Mouse (Mus musculus) liver, postnatal 0 days (tissue): Measurements from ENCODE around the gene Zfp609. TPM values are rescaled to one million over a fixed set of nuclear protein-coding genes. Genes with fewer than 3 reads are reported as not detected.

Experiments
- ATAC-seq: fragments of 200-750 bp; cut with Nextera tagmentation; 2 replicates; pipeline ENCODE4 v1.8.0; 2017; ENCODE audit warnings: mild to moderate bottlenecking, moderate library complexity
- DNase-seq: peaks from one replicate; pipeline ENCODE4 v3.0.0-alpha.2; 2016
- H3K27ac ChIP-seq: fragments of 300-500 bp; sonication (generic); 2 replicates; pipeline ENCODE4 v1.5.1; 2014; ENCODE audit warnings: antibody characterized with exemption, moderate library complexity, mild to moderate bottlenecking, low read depth
- H3K27me3 ChIP-seq: fragments of 300-500 bp; sonication (generic); 2 replicates; pipeline ENCODE4 v1.6.1; 2014; ENCODE audit warnings: low read length, control low read depth, mixed read lengths; ENCODE audit not compliant: insufficient read depth
- H3K36me3 ChIP-seq: fragments of 300-500 bp; sonication (generic); replicated peaks from 2 replicates; pipeline ENCODE4 v1.6.1; 2014; ENCODE audit warnings: mild to moderate bottlenecking, control low read depth, low read length, moderate library complexity, mixed read lengths; ENCODE audit not compliant: insufficient read depth
- H3K4me1 ChIP-seq: fragments of 300-500 bp; sonication (generic); 2 replicates; pipeline ENCODE4 v1.6.1; 2014; ENCODE audit warnings: antibody characterized with exemption, mild to moderate bottlenecking, control low read depth; ENCODE audit not compliant: insufficient read depth
- H3K4me2 ChIP-seq: fragments of 300-500 bp; sonication (generic); 2 replicates; pipeline ENCODE4 v1.6.1; 2014; ENCODE audit warnings: low read depth, mild to moderate bottlenecking, low read length, moderate library complexity, mixed read lengths
- H3K4me3 ChIP-seq: fragments of 300-500 bp; sonication (generic); 2 replicates; pipeline ENCODE4 v1.5.1; 2014; ENCODE audit warnings: low read depth, low read length
- H3K9ac ChIP-seq: fragments of 300-500 bp; sonication (generic); replicated peaks from 2 replicates; pipeline ENCODE4 v1.6.1; 2014; ENCODE audit warnings: mild to moderate bottlenecking, moderate library complexity
- H3K9me3 ChIP-seq: fragments of 300-500 bp; sonication (generic); 2 replicates; pipeline ENCODE4 v1.6.1; 2016; ENCODE audit warnings: mild to moderate bottlenecking, control low read depth, low read length, mixed read lengths
- CTCF ChIP-seq: sonication (generic); IDR thresholded peaks from 2 replicates; pipeline ENCODE4 v1.5.1; 2016; ENCODE audit warnings: antibody characterized with exemption, low read depth
- EP300 ChIP-seq: IDR thresholded peaks from 2 replicates; pipeline ENCODE4 v1.6.1; 2016; ENCODE audit warnings: antibody characterized with exemption, low read depth, mild to moderate bottlenecking
- WGBS: fragments of 180-500 bp; shearing (Covaris S2); extraction: QIAGEN DNeasy Blood & Tissue Kit; methylation state at CpG from one replicate; pipeline ENCODE4 v1.1.7; 2014; ENCODE audit not compliant: insufficient replicate concordance; 5-methylcytosine and 5-hydroxymethylcytosine counted together
- polyA plus RNA-seq: library from polyadenylated mRNA; unstranded; fragments of >200 nt; fragmentation: Nextera tagmentation; extraction: Ambion mirVana; gene quantifications from 2 replicates; pipeline ENCODE4 v1.2.1, GENCODE M21; 2015

The Zfp609 gene
- polyA plus RNA-seq, 1 experiment from 2014 or later: 2.8 TPM

DNA sequence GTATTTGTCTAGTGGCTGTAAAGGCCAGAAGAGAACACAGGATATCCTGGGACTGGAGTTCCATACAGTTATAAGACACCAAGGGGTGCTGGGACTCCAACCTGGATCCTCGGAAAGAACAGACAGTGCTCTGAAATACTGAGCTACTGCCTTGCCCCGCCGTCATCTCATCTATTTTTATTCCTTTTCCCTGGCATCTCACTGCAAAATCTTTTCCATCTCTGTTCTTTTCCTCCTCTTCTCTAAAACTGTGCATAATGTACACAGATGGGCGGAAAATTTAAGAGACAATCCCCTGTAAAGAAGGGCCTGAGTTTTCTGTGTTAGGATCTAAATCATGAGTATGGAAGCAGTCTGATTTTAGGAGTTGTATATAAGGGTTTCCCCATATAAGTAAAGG is 64.6 kb downstream of the Zfp609 start:
- WGBS: 94% methylated on average over 4 of the region's 4 CpGs
- H3K4me2 ChIP-seq: no peak overlapping the region
- no peak for TF ChIP-seq CTCF
- no peak for TF ChIP-seq EP300

DNA sequence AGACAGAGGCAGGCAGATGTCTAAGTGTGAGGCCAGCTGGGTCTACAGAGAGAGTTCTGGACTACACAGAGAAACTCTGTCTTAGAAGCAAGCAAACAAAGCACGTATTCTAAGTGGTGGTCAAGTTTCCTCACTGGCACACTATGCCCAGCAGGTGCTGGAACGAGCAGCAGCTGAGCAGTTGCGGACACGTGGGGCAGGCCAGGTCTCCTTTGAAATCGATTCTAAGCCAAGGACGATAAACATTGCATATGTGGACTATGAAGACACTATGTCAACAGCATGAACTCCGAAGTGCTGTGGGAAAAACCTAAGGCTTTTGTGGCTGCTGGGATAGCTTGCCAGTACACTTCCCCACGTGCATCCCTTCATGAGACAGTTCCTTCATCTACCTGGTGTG is 67.4 kb downstream of the Zfp609 start:
- Histone ChIP-seq H3K9ac (no peak overlapping the region), H3K4me3 (no peak overlapping the region), H3K27ac (peak overlapping the region; percentile 73), H3K36me3 (no peaks in the 10 kb centered on the region), H3K9me3 (no peaks in the 10 kb centered on the region), H3K4me1 (no peaks in the 10 kb centered on the region), H3K27me3 (no peaks in the 10 kb centered on the region), H3K4me2 (peak overlapping the region; percentile 4; the same call in 1 of the 2 replicates)
- DNase-seq: peak; percentile 42
- WGBS: 58% methylated on average over 8 of the region's 8 CpGs
- peak; percentile 39 for TF ChIP-seq CTCF
- no peak for TF ChIP-seq EP300
- peak; percentile 97 for ATAC-seq

More for the DNA sequence above, 64.6 kb downstream of the Zfp609 start:
- H3K4me1 ChIP-seq: no peaks in the 10 kb centered on the region
- no peak overlapping the region for H3K4me3 ChIP-seq
- DNase-seq (no peak), ATAC-seq (no peak)
- no peak overlapping the region for H3K27ac ChIP-seq
- no peaks in the 10 kb centered on the region for H3K27me3 ChIP-seq
- no peaks in the 10 kb centered on the region for H3K9me3 ChIP-seq
- no peak overlapping the region for H3K9ac ChIP-seq
- no peaks in the 10 kb centered on the region for H3K36me3 ChIP-seq

GRCm38 (mm10) chr9:65759256-65759655 is 68.1 kb downstream of the Zfp609 start:
- Histone ChIP-seq H3K27me3 (no peaks in the 10 kb centered on the region), H3K4me1 (no peaks in the 10 kb centered on the region), H3K4me3 (no peak overlapping the region), H3K9ac (no peak overlapping the region), H3K4me2 (no peak overlapping the region), H3K9me3 (no peaks in the 10 kb centered on the region), H3K36me3 (no peaks in the 10 kb centered on the region), H3K27ac (no peak overlapping the region)
- WGBS: 77% methylated on average over 5 of the region's 5 CpGs
- TF ChIP-seq EP300: no peak
- TF ChIP-seq CTCF: no peak
- no peak for ATAC-seq
- no peak for DNase-seq

GRCm38 (mm10) chr9:65757826-65758225 is 69.5 kb downstream of the Zfp609 start:
- H3K27ac ChIP-seq: no peak overlapping the region
- no peak for DNase-seq
- H3K9ac ChIP-seq: no peak overlapping the region
- ATAC-seq: no peak
- no peak overlapping the region for H3K4me3 ChIP-seq
- H3K4me2 ChIP-seq: no peak overlapping the region
- 48% methylated on average over 3 of the region's 3 CpGs for WGBS
- H3K36me3 ChIP-seq: no peaks in the 10 kb centered on the region
- no peaks in the 10 kb centered on the region for H3K27me3 ChIP-seq
- no peaks in the 10 kb centered on the region for H3K4me1 ChIP-seq
- no peaks in the 10 kb centered on the region for H3K9me3 ChIP-seq
- TF ChIP-seq CTCF (no peak), EP300 (no peak)

- no peak for ATAC-seq
Measured at GRCm38 (mm10) chr9:65755673-65756375, 71.5 kb downstream of the Zfp609 start.

GRCm38 (mm10) chr9:65755164-65755563 is 72.2 kb downstream of the Zfp609 start:
- H3K4me1 ChIP-seq: peaks cover 3% of the 10 kb centered on the region; the same call in 1 of the 2 replicates
- H3K27ac ChIP-seq: no peak overlapping the region
- ATAC-seq (no peak), DNase-seq (no peak)
- no peaks in the 10 kb centered on the region for H3K27me3 ChIP-seq
- 82% methylated on average over 1 of the region's 1 CpGs for WGBS
- H3K4me2 ChIP-seq: no peak overlapping the region
- H3K9ac ChIP-seq: no peak overlapping the region
- H3K9me3 ChIP-seq: no peaks in the 10 kb centered on the region
- no peak overlapping the region for H3K4me3 ChIP-seq
- no peaks in the 10 kb centered on the region for H3K36me3 ChIP-seq
- TF ChIP-seq CTCF: no peak
- TF ChIP-seq EP300: no peak

More at GRCm38 (mm10) chr9:65755673-65756375, 71.5 kb downstream of the Zfp609 start:
- Histone ChIP-seq H3K4me3 (no peak overlapping the region), H3K9me3 (no peaks in the 10 kb centered on the region), H3K4me2 (no peak overlapping the region), H3K4me1 (peaks cover 2% of the 10 kb centered on the region; the same call in 1 of the 2 replicates), H3K27me3 (no peaks in the 10 kb centered on the region), H3K27ac (no peak overlapping the region), H3K9ac (no peak overlapping the region), H3K36me3 (no peaks in the 10 kb centered on the region)
- WGBS: 94% methylated on average over 7 of the region's 7 CpGs
- TF ChIP-seq CTCF (no peak), EP300 (no peak)
- no peak for DNase-seq
